In genomic region chr1:155854926-155855702, GRCm38 (mm10) we compare ENCODE assay signal across 11 mouse cellular contexts. TPM values are rescaled to one million over a fixed set of nuclear protein-coding genes. Genes with fewer than 3 reads are reported as not detected.
DNase-seq lines count a peak whose midpoint lies in the region; ATAC-seq lines count a peak whose summit lies in the region.
"Had no signal": no experiment of that assay in that cellular context is flagged by ENCODE, and none has a peak within 500 bp of the region (broad histone marks: within the 10 kb centered on the region; RNA-seq: fewer than 3 reads in every experiment).

No protein-coding gene starts in this region.

- no peak overlapping the region for H3K4me3 ChIP-seq in intestine, embryonic 16.5 days (ENCODE audit: low read length)
- no peak overlapping the region for H3K4me3 ChIP-seq in forebrain, embryonic 13.5 days
- H3K4me3 ChIP-seq: heart, embryonic 15.5 days; megakaryocyte, embryonic 14.5 days had no signal

- DNase-seq in kidney, adult 8-10 months: peak; percentile 8 to 20
- no peak for DNase-seq in kidney, postnatal 10 days
- peak; percentile 95 for DNase-seq in brain, adult 2 months (ENCODE audit: low read depth, low spot score)
- DNase-seq in cerebellum, adult 11 months: peak; percentile 85
- no peak for DNase-seq in layer of hippocampus, postnatal 25 days (ENCODE audit: extremely low spot score in 1 of 2, low spot score in 1 of 2)
- DNase-seq: gastrocnemius, postnatal 14 days had no signal

- peak overlapping the region; percentile 11; the same call in 1 of the 2 replicates for H3K27ac ChIP-seq in intestine, embryonic 16.5 days (ENCODE audit: low read length)
- no peak overlapping the region for H3K27ac ChIP-seq in forebrain, embryonic 13.5 days
- H3K27ac ChIP-seq: heart, embryonic 15.5 days; liver, embryonic 14.5 days had no signal

- ATAC-seq in intestine, embryonic 16.5 days: peak; percentile 78
- ATAC-seq in forebrain, embryonic 13.5 days: no peak

- no peaks in the 10 kb centered on the region for H3K27me3 ChIP-seq in intestine, embryonic 16.5 days (replicated peaks; ENCODE audit: control insufficient read depth, insufficient read depth, low read length)
- H3K27me3 ChIP-seq in forebrain, embryonic 13.5 days: no peaks in the 10 kb centered on the region
- H3K27me3 ChIP-seq: heart, embryonic 15.5 days; megakaryocyte, embryonic 14.5 days had no signal

- 71% methylated on average over 7 of the region's 7 CpGs for WGBS in intestine, embryonic 16.5 days
- 88% methylated on average over 7 of the region's 7 CpGs for WGBS in forebrain, embryonic 13.5 days

- H3K9ac ChIP-seq in intestine, embryonic 16.5 days (ENCODE audit: low read depth, low read length): no peak overlapping the region
- H3K9ac ChIP-seq in forebrain, embryonic 13.5 days: no peak overlapping the region
- H3K9ac ChIP-seq: heart, embryonic 15.5 days; liver, embryonic 14.5 days had no signal

- H3K36me3 ChIP-seq in intestine, embryonic 16.5 days (ENCODE audit: control insufficient read depth, insufficient read depth, low read length): peaks cover 3% of the 10 kb centered on the region; the same call in 1 of the 2 replicates
- peaks cover 66% of the 10 kb centered on the region for H3K36me3 ChIP-seq in forebrain, embryonic 13.5 days (ENCODE audit: poor library complexity, severe bottlenecking)

- no peak overlapping the region for H3K4me2 ChIP-seq in intestine, embryonic 16.5 days (ENCODE audit: low read depth, low read length)
- H3K4me2 ChIP-seq in forebrain, embryonic 13.5 days: no peak overlapping the region
- H3K4me2 ChIP-seq: heart, embryonic 15.5 days had no signal

- no peaks in the 10 kb centered on the region for H3K9me3 ChIP-seq in intestine, embryonic 16.5 days (ENCODE audit: control insufficient read depth, low read length)
- H3K9me3 ChIP-seq in forebrain, embryonic 13.5 days (replicated peaks): no peaks in the 10 kb centered on the region
- H3K9me3 ChIP-seq: heart, embryonic 15.5 days; megakaryocyte, embryonic 14.5 days had no signal

- no peaks in the 10 kb centered on the region for H3K4me1 ChIP-seq in intestine, embryonic 16.5 days (ENCODE audit: control insufficient read depth, insufficient read depth, low read length)
- no peaks in the 10 kb centered on the region for H3K4me1 ChIP-seq in forebrain, embryonic 13.5 days
- H3K4me1 ChIP-seq: heart, embryonic 15.5 days had no signal

RNA-seq across cellular contexts. Expression of gene Qsox1, which starts 42.4 kb away (rescaled TPM):
- polyA plus RNA-seq in intestine, embryonic 16.5 days (2015; fragmentation: Nextera tagmentation; extraction: Ambion mirVana): 48.6 and 49.9 TPM in 2 replicates
- 10 to 100 TPM; 29.8 to 38.0 TPM for total RNA-seq in layer of hippocampus, postnatal 25 days (2021)
- polyA plus RNA-seq in forebrain, embryonic 13.5 days (2015; fragmentation: Nextera tagmentation; extraction: Ambion mirVana): 16.7 and 17.4 TPM in 2 replicates

Comparison
In these comparisons a context has a peak if more than half of its experiments do, and no peak if none do; other contexts are left out.
1. DNase-seq: peak in kidney, adult 8-10 months (2 of 2), brain, adult 2 months (single experiment) and cerebellum, adult 11 months (single experiment); none in kidney, postnatal 10 days (single experiment) and layer of hippocampus, postnatal 25 days (0 of 2).